Mouse (Mus musculus): ENCODE data around the gene Eif3k. TPM values are rescaled to one million over a fixed set of nuclear protein-coding genes. Genes with fewer than 3 reads are reported as not detected.

The Eif3k gene
- polyA plus RNA-seq, 1 experiment: 17.8 TPM

DNA sequence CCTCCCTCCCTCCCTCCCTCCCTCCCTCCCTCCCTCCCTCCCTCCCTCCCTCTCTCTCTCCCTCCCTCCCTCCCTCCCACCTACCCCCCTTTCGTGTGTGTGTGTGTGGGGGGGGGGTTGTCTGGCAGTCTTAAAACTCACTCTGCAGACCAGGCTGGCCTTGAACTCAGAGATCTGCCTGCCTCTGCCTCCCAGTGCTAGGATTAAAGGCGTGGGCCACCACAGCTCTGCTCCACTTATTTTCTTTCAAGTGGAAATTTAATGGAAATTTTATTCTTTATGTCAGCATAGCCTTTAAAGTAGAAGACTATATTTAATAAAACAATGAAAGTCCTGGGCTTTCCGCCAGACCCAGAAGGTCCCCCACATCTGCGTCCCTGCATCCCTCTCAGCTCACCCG is 15.5 kb downstream of the Eif3k start:
- no peak for TF ChIP-seq GATA1 (IDR thresholded peaks at IDR 0.05; ENCODE audit: low read length)
- no peak for TF ChIP-seq TAL1 (IDR thresholded peaks at IDR 0.05; ENCODE audit: low read length)
- H3K27me3 ChIP-seq (ENCODE audit: control insufficient read depth): no peaks in the 10 kb centered on the region
- peaks cover 17% of the 10 kb centered on the region for H3K36me3 ChIP-seq (ENCODE audit: control insufficient read depth)
- H3K9me3 ChIP-seq (ENCODE audit: control insufficient read depth, low read length): no peaks in the 10 kb centered on the region
- no peak overlapping the region for H3K4me3 ChIP-seq (replicated peaks)
- H3K4me1 ChIP-seq (ENCODE audit: control insufficient read depth): peaks cover 41% of the 10 kb centered on the region

DNA sequence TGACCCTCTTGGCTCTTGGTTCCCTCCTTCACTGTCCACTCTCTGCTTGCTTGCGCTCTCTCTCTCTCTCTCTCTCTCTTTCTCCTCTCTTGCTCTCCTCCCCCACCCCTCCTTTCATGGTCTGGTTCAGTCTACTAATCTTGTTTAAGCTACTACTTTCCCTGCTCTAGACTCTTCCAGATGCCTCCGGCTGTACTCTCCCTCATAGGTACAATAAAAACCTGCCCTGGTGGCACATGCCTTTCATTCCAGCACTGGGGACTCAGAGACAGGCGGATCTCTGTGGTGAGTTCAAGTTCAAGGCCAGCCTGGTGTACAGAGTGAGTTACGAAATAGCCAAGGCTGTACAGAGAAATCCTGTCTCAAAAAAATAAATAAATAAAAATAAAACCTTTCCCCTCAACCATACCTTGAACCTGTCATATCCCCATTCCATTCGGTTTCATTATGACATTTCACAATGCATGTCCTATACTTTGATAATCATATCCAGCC is 16.3 kb downstream of the Eif3k start:
- TF ChIP-seq TAL1 (IDR thresholded peaks at IDR 0.05; ENCODE audit: low read length): no peak
- TF ChIP-seq GATA1 (IDR thresholded peaks at IDR 0.05; ENCODE audit: low read length): no peak
- Histone ChIP-seq H3K27me3 (ENCODE audit: control insufficient read depth) (no peaks in the 10 kb centered on the region), H3K4me3 (replicated peaks) (no peak overlapping the region), H3K9me3 (ENCODE audit: control insufficient read depth, low read length) (no peaks in the 10 kb centered on the region), H3K4me1 (ENCODE audit: control insufficient read depth) (peaks cover 42% of the 10 kb centered on the region), H3K36me3 (ENCODE audit: control insufficient read depth) (peaks cover 14% of the 10 kb centered on the region)

DNA sequence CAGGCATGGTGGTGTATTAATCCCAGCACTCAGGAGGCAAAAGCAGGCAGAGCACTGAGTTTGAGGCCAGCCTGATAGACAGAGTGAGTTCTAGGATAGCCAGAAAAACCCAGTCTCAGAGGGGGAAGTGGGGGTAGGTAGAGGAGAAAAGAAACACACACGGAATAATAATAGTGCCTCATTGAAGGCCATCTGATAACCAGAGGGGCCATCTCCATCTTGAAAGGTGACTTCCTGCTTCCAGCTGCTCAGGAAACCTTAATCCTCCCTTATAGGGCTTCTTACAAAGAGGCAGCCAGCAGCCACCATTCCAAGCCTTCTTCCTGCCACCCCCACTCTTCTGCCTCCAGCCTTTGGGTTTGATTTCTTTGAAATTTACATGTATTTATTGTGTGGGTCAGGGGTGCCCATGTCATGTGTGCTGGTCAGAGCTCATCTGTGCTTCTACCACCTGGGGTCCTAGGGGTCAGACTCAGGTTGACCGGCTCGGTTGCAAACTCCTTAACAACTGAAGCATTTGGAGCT is 18.2 kb downstream of the Eif3k start:
- H3K9me3 ChIP-seq (ENCODE audit: control insufficient read depth, low read length): no peaks in the 10 kb centered on the region
- peaks cover 19% of the 10 kb centered on the region for H3K36me3 ChIP-seq (ENCODE audit: control insufficient read depth)
- no peak for TF ChIP-seq GATA1 (IDR thresholded peaks at IDR 0.05; ENCODE audit: low read length)
- TF ChIP-seq TAL1 (IDR thresholded peaks at IDR 0.05; ENCODE audit: low read length): no peak
- H3K4me1 ChIP-seq (ENCODE audit: control insufficient read depth): peaks cover 49% of the 10 kb centered on the region
- no peak overlapping the region for H3K4me3 ChIP-seq (replicated peaks)
- H3K27me3 ChIP-seq (ENCODE audit: control insufficient read depth): no peaks in the 10 kb centered on the region

DNA sequence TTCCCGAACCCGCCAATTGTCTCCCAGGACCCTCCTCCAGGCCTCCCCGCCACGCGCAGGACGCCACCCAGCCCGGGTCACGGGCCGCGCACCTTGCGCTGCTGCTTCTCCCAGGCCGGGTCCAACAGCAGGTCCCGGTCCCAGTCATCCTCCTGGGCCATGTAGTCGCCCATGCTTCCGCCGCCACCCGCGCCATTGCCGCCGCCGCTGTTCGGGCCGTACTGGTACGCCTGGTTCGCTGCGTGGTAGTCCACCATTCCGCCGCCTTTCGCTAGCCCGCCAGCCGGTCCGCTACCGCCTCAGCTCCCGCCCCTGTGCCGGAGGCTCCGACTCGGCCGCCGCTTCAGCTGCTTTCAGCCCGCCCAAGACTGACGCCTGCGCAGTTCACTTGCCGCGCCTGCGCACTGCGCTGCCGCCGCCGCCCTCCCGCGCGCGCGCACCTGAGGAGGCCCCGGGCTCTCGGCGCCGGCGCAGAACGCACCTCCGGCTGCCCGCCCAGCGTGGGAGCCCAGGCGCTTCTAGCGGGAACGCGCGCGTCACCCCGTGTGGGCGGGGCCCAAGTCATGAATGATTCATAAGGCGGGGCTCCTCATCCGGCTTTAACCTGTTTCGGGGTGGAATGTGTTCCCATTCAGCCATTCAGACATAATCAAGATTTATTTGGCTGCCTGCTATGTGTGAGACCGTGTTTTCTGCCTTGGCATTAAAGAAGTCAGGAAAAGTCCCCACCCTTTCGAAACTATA is 19.6 kb downstream of the Eif3k start, which contains the start of gene Actn4:
Gene Actn4, minus strand, starts transcription at position 414 of the 744 bp plus-strand sequence.
- TF ChIP-seq TAL1 (IDR thresholded peaks at IDR 0.05; ENCODE audit: low read length) (no peak), GATA1 (IDR thresholded peaks at IDR 0.05; ENCODE audit: low read length) (no peak)
- Histone ChIP-seq H3K36me3 (ENCODE audit: control insufficient read depth) (peaks cover 32% of the 10 kb centered on the region), H3K4me3 (replicated peaks) (peak within 1 kb of the TSS; percentile 99), H3K27me3 (ENCODE audit: control insufficient read depth) (no peaks in the 10 kb centered on the region), H3K4me1 (ENCODE audit: control insufficient read depth) (peaks cover 63% of the 10 kb centered on the region), H3K9me3 (ENCODE audit: control insufficient read depth, low read length) (no peaks in the 10 kb centered on the region)

DNA sequence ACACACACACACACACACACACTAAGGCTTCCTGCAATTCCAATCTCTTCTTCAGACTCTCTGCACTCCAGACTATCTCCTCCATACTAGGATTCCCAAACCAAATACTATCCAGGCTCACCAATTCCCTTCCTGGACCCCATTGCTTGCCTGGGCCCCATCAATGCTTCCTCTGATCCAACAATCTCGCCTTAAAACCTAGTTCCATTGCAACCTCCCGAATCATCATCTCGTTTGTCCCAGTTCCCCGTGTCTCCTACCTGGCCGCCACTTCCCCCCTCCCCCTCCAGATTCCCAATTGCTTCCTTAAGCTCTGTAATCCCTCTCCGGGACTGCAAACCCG is 20.1 kb downstream of the Eif3k start:
- H3K27me3 ChIP-seq (ENCODE audit: control insufficient read depth): no peaks in the 10 kb centered on the region
- peaks cover 37% of the 10 kb centered on the region for H3K36me3 ChIP-seq (ENCODE audit: control insufficient read depth)
- no peaks in the 10 kb centered on the region for H3K9me3 ChIP-seq (ENCODE audit: control insufficient read depth, low read length)
- peak overlapping the region; percentile 99 for H3K4me3 ChIP-seq (replicated peaks)
- H3K4me1 ChIP-seq (ENCODE audit: control insufficient read depth): peaks cover 69% of the 10 kb centered on the region
- TF ChIP-seq GATA1 (IDR thresholded peaks at IDR 0.05; ENCODE audit: low read length) (no peak), TAL1 (IDR thresholded peaks at IDR 0.05; ENCODE audit: low read length) (no peak)

DNA sequence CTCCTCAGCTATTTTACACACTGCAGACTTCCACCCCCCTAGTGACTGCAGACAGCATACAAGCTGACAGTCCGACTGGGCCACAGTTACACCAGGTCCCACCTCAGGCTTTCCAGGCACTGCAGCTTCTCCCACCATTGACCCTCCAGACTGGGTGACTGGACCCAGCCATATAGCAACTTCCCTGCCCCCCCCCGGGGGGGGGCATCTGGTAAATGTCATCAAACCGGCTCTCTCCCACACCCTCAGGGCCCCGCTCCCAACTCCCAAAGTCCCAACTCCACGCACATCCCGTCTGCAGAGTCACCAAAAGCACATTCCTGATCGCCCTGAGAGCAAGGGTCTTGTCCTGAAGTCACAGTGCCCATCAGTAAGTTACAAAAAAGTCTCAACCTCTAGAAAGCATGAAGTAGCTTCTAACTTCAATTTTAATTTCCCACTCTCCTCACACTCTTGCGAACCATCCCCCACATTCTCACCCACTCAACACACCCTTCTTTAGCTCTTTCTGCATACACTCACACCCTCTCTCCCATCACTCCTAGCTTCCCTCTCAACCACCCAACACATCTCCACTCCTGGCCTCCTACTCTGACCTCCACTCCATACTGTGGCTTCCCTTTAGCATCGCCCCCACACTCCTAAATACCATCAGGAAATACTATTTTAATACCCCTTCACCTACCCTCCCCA is 21.2 kb downstream of the Eif3k start:
- TF ChIP-seq GATA1 (IDR thresholded peaks at IDR 0.05; ENCODE audit: low read length): no peak
- no peak for TF ChIP-seq TAL1 (IDR thresholded peaks at IDR 0.05; ENCODE audit: low read length)
- no peaks in the 10 kb centered on the region for H3K27me3 ChIP-seq (ENCODE audit: control insufficient read depth)
- H3K4me1 ChIP-seq (ENCODE audit: control insufficient read depth): peaks cover 78% of the 10 kb centered on the region
- no peaks in the 10 kb centered on the region for H3K9me3 ChIP-seq (ENCODE audit: control insufficient read depth, low read length)
- H3K36me3 ChIP-seq (ENCODE audit: control insufficient read depth): peaks cover 48% of the 10 kb centered on the region
- peak overlapping the region; percentile 99 for H3K4me3 ChIP-seq (replicated peaks)

DNA sequence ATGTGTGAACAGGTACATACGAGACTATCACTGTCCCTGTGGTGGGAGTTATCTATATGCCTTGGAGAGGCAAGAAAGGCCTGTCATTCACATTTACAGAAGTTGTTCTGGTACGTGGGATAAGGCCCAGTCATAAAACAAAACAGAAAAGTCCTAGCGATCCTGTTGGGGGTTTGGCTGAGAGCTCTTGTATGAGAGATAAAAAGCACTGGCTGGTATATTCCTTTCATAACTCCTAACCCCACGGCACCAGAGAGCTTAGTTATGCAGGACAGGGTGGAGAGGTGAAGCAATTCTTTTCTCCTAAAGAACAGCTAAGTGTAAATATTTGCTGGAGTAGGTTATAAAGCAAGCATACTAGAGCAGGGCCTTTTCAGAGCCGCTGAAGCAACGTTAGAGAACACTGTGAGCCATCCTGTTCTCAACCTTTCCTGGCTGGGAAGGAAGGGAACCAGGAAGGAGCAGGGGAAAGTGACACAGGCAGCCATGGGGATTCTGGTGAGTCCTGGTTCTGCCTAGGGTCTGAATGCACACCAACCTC is 22.1 kb downstream of the Eif3k start:
- Histone ChIP-seq H3K4me3 (replicated peaks) (peak overlapping the region; percentile 99), H3K4me1 (ENCODE audit: control insufficient read depth) (peaks cover 86% of the 10 kb centered on the region), H3K9me3 (ENCODE audit: control insufficient read depth, low read length) (no peaks in the 10 kb centered on the region), H3K36me3 (ENCODE audit: control insufficient read depth) (peaks cover 57% of the 10 kb centered on the region), H3K27me3 (ENCODE audit: control insufficient read depth) (no peaks in the 10 kb centered on the region)
- TF ChIP-seq TAL1 (IDR thresholded peaks at IDR 0.05; ENCODE audit: low read length) (no peak), GATA1 (IDR thresholded peaks at IDR 0.05; ENCODE audit: low read length) (no peak)

DNA sequence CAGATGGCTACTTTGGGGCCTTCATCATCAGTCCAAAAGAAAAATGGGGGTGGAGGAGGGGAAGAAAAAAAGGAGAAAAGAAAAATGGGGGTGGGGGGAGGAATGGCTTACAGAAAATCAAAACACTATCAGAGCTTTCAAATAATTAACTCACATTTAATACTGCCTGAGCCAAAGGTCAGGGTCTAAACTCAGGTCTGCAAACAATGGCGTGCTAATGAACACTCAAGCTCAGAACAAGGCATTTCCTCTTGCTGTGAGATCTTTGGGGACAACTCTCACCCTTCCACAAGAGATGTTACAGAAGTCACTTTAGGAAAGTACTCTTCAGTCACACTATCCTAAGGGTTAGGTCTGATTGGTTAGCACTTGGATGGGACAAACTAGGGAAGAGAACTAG is 22.9 kb downstream of the Eif3k start:
- peaks cover 62% of the 10 kb centered on the region for H3K36me3 ChIP-seq (ENCODE audit: control insufficient read depth)
- peaks cover 90% of the 10 kb centered on the region for H3K4me1 ChIP-seq (ENCODE audit: control insufficient read depth)
- peak overlapping the region; percentile 99 for H3K4me3 ChIP-seq (replicated peaks)
- H3K27me3 ChIP-seq (ENCODE audit: control insufficient read depth): no peaks in the 10 kb centered on the region
- TF ChIP-seq TAL1 (IDR thresholded peaks at IDR 0.05; ENCODE audit: low read length) (no peak), GATA1 (IDR thresholded peaks at IDR 0.05; ENCODE audit: low read length) (no peak)
- no peaks in the 10 kb centered on the region for H3K9me3 ChIP-seq (ENCODE audit: control insufficient read depth, low read length)
